Mouse (Mus musculus) hindbrain, embryonic 14.5 days (tissue): ENCODE results near the gene Serf2. TPM values are rescaled to one million over a fixed set of nuclear protein-coding genes. Genes with fewer than 3 reads are reported as not detected.

ENCODE experiments used
- ATAC-seq: fragments of 200-750 bp; cut with Nextera tagmentation; 2 replicates; pipeline ENCODE4 v1.8.0; 2017; ENCODE audit warnings: moderate number of reproducible peaks, mild to moderate bottlenecking, moderate TSS enrichment, moderate library complexity; ENCODE audit not compliant: low FRiP score
- DNase-seq: peaks from one replicate; pipeline ENCODE4 v3.0.0-alpha.2; 2015; ENCODE audit warnings: low spot score
- H3K27ac ChIP-seq: fragments of 300-500 bp; sonication (generic); 2 replicates; pipeline ENCODE4 v1.5.1; 2014; ENCODE audit warnings: mild to moderate bottlenecking, moderate library complexity
- H3K27me3 ChIP-seq: fragments of 300-500 bp; sonication (generic); 2 replicates; pipeline ENCODE4 v1.6.1; 2014; ENCODE audit warnings: mild to moderate bottlenecking, low read length, mixed read lengths; ENCODE audit not compliant: control insufficient read depth, insufficient read depth
- H3K36me3 ChIP-seq: fragments of 300-500 bp; sonication (generic); replicated peaks from 2 replicates; pipeline ENCODE4 v1.6.1; 2014; ENCODE audit not compliant: control insufficient read depth, insufficient read depth
- H3K4me1 ChIP-seq: fragments of 300-500 bp; sonication (generic); replicated peaks from 2 replicates; pipeline ENCODE4 v1.6.1; 2014; ENCODE audit warnings: antibody characterized with exemption, low read length, mixed read lengths; ENCODE audit not compliant: control insufficient read depth, insufficient read depth
- H3K4me2 ChIP-seq: fragments of 300-500 bp; sonication (generic); replicated peaks from 2 replicates; pipeline ENCODE4 v1.6.1; 2014; ENCODE audit warnings: mild to moderate bottlenecking, moderate library complexity
- H3K4me3 ChIP-seq: fragments of 300-500 bp; sonication (generic); replicated peaks from 2 replicates; pipeline ENCODE4 v1.5.1; 2014; ENCODE audit warnings: mild to moderate bottlenecking, low read length
- H3K9ac ChIP-seq: fragments of 300-500 bp; sonication (generic); 2 replicates; pipeline ENCODE4 v1.6.1; 2014
- H3K9me3 ChIP-seq: fragments of 300-500 bp; sonication (generic); 2 replicates; pipeline ENCODE4 v1.6.1; 2016; ENCODE audit warnings: low read length; ENCODE audit not compliant: control insufficient read depth
- WGBS: fragments of 180-500 bp; shearing (Covaris S2); extraction: QIAGEN DNeasy Blood & Tissue Kit; methylation state at CpG from one replicate; pipeline ENCODE4 v1.1.7; 2014; 5-methylcytosine and 5-hydroxymethylcytosine counted together
- polyA plus RNA-seq: library from polyadenylated mRNA; unstranded; fragments of >200 nt; fragmentation: Nextera tagmentation; extraction: Ambion mirVana; gene quantifications from 2 replicates; pipeline ENCODE4 v1.2.1, GENCODE M21; 2014

The Serf2 gene
- 315 and 365 TPM in 2 replicates for polyA plus RNA-seq

DNA sequence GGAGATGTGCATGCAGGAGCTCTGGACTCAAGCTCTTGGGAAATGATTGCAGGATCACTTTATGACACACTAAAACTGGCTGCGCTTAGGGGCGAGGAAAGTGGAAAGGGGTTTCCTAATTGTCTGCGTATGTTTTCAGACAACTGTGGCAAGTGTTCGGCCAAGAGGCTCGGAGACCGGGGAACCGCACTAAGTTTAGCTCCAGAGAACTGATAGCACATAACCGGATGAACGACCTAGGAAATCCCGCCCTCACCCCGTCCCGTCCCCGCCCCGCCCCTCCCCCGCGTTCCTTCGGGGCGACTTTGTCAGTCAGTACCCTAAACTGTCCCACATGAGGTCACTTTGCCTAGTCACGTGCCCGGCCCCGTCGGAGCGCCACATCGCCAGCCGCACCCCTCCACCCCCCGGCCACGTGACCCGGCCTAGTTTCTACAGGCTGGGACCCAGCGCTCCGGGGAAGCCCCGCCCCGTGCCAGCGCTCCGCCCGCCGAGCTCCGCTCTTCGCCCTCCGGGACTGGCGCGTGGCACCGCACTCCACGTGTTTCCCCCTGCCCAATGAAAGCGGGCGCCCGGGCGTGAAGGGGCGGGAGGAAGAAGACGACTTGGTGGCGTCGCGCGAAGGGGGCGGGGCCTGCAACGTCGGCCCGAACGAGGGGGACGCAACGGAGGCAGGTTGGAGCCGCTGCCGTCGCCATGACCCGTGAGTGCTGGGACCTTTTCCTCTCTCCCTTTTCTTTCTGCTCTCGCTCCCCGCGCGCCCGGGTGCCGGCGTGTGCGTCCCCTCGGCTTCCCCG, at the start of gene Serf2:
Gene Serf2, plus strand, starts transcription at position 457 of the 797 bp plus-strand sequence.
- under 1% methylated on average over 60 of the region's 74 CpGs for WGBS
- Histone ChIP-seq H3K4me2 (peak within 1 kb of the TSS; percentile 95), H3K36me3 (peaks cover 11% of the 10 kb centered on the region), H3K9me3 (no peaks in the 10 kb centered on the region), H3K27ac (peak within 1 kb of the TSS; percentile 93), H3K27me3 (no peaks in the 10 kb centered on the region), H3K9ac (peak within 1 kb of the TSS; percentile 93), H3K4me3 (peak within 1 kb of the TSS; percentile 95), H3K4me1 (peaks cover 15% of the 10 kb centered on the region)
- peak; percentile 96 for DNase-seq
- peak; percentile 99 for ATAC-seq

DNA sequence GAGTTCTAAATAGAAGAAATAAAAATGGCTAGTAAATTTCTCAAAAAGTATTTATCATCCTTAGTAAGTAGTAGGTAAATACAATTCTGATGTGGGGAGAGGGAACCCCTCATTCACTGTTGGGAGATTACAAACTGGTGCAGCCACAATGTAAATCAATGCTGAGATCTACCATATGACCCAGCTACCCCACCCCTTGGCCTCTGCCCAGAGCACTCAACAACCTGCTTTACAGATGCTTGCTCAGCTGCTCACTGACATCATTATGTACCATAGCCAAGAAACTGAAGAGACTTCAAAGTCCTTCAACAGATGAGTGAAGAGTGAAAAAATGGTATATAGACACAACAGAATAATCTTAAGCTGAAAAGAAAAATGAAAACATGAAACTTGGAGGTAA, 45.7 kb upstream of the Serf2 start:
- no peak overlapping the region for H3K9ac ChIP-seq
- no peaks in the 10 kb centered on the region for H3K4me1 ChIP-seq
- no peaks in the 10 kb centered on the region for H3K27me3 ChIP-seq
- no peak overlapping the region for H3K4me2 ChIP-seq
- no peak overlapping the region for H3K27ac ChIP-seq
- no peak for DNase-seq
- no peaks in the 10 kb centered on the region; the same call in 1 of the 2 replicates for H3K36me3 ChIP-seq
- H3K9me3 ChIP-seq = no peaks in the 10 kb centered on the region
- no peak overlapping the region for H3K4me3 ChIP-seq
- no peak for ATAC-seq

DNA sequence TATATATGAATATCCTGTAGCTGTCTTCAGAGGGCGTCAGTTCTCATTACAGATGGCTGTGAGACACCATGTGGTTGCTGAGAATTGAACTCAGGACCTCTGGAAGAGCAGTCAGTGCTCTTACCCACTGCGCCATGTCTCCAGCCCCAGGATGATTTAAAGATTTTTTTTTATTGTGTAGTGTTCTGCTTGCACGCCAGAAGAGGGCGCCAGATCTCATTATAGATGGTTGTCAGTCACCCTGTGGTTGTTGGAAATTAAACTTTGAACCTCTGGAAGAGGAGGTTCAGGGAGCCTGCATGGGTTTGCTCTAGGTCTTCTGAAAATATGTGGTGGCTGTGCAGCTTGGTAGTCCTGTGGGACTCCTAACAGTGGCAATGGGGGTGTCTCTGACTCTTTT, 40.8 kb upstream of the Serf2 start:
- Histone ChIP-seq H3K4me1 (peaks cover 5% of the 10 kb centered on the region; the same call in 1 of the 2 replicates), H3K9ac (no peak overlapping the region), H3K4me3 (no peak overlapping the region), H3K27me3 (no peaks in the 10 kb centered on the region), H3K4me2 (no peak overlapping the region), H3K36me3 (no peaks in the 10 kb centered on the region; the same call in 1 of the 2 replicates), H3K27ac (no peak overlapping the region), H3K9me3 (no peaks in the 10 kb centered on the region)
- DNase-seq (no peak), ATAC-seq (no peak)
- WGBS = 34% methylated on average over 4 of the region's 4 CpGs

DNA sequence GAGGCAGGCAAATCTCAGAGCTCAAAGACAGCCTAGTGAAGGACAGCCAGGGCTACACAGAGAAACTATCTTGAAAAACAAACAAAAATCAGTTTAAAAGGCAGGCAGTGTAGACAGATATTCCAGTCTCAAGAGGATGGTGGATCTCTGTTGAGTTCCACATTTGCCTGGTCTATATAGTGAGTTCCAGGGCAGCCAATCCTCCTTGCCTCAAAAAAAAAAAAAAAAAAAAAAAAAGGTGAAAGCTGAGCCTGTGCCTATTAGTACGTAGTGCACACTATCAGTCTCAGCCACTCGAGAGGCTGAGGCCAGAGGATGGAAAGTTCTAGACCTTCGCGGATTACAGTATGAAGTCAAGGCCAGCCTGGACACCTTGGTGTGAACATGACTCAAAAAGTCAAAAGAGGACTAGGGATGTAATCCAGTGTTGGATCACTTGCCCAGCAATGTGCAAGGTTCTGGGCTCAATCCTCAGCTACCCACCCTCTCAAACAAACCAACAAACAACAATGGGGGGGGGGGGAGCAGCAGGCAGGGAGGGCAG, 36.1 kb upstream of the Serf2 start:
- no peak for ATAC-seq
- H3K4me3 ChIP-seq = peak overlapping the region; percentile 99

DNA sequence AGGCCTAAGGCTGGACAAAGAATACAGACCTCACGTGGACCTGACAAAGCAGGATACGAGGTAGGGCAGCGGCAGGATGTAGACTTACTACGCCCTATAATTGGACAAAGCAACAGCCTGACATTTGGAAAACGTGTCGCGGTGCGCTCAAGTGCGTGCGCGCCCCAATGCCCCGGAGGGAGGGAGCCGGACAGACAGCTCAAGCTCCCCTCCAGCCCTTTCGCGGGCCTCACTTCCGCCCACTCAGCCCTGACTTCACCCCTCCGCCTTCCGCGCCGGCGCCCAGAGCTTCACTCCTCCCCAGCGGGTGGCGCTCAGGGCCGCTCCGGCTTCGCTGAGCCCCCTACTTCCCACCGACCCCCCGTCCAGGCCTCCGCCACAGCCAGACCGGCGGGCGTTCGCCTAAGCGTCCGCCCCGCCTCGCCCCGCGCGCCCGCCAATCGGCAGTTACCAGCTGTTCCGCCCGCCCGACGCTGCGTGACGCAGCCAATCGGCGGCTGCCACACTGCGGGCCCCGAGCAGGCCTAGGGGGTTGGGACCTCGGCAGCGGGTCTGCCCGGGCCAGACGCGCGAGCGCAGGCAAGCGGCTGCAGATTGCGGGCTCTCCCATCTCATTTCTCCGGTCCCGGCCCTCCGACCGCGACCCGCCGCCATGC, 35.5 kb upstream of the Serf2 start, which contains the start of the genes Pdia3 and Catsper2:
Gene Pdia3, plus strand, starts transcription at position 389 of the 656 bp plus-strand sequence.
Gene Catsper2, minus strand, starts transcription at position 406 of the 656 bp plus-strand sequence.
- Histone ChIP-seq H3K4me1 (peaks cover 26% of the 10 kb centered on the region), H3K4me2 (peak within 1 kb of the TSS; percentile 62), H3K4me3 (peak within 1 kb of the TSS; percentile 99), H3K27ac (peak within 1 kb of the TSS; percentile 98), H3K9ac (peak within 1 kb of the TSS; percentile 99), H3K27me3 (no peaks in the 10 kb centered on the region), H3K36me3 (peaks cover 18% of the 10 kb centered on the region), H3K9me3 (no peaks in the 10 kb centered on the region)
- under 1% methylated on average over 66 of the region's 68 CpGs for WGBS
- DNase-seq (peak; percentile 95), ATAC-seq (peak; percentile 99)

More for the DNA sequence above, 36.1 kb upstream of the Serf2 start:
- Histone ChIP-seq H3K27ac (peak overlapping the region; percentile 98), H3K4me2 (peak overlapping the region; percentile 62), H3K4me1 (peaks cover 26% of the 10 kb centered on the region), H3K9ac (peak overlapping the region; percentile 99), H3K36me3 (peaks cover 12% of the 10 kb centered on the region), H3K27me3 (no peaks in the 10 kb centered on the region), H3K9me3 (no peaks in the 10 kb centered on the region)
- peak; percentile 49 for DNase-seq
- 14% methylated on average over 4 of the region's 4 CpGs for WGBS

DNA sequence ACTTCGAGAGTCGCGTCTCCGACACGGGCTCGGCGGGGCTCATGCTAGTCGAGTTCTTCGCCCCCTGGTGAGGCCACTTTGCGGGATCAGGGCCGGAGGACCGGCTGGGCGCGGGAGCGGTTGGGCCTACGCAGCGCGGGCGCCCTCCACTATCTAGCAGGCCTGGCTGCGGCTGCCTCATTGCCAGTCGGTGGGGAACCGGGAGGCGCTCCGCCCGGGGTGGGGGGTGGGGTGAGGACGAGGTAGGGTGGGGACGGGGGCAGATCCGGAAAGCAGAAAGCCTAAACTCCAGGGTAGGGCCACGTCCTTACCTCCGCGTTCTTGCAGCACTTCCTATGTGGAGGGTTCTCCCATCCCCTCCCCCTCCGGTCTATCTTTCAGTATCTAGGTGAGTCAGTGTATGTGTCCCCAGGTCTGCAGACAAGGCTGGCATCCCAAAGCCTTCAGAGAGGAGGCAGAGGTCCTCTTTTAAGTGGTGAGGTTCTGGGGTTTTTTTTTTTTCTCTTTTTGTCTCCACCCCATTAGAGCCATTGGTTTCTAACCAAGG, 34.8 kb upstream of the Serf2 start:
- ATAC-seq (peak; percentile 46), DNase-seq (peak; percentile 27)
- H3K27me3 ChIP-seq = no peaks in the 10 kb centered on the region
- H3K36me3 ChIP-seq = peaks cover 23% of the 10 kb centered on the region
- H3K27ac ChIP-seq = peak overlapping the region; percentile 98
- WGBS = under 1% methylated on average over 32 of the region's 32 CpGs
- peak overlapping the region; percentile 99 for H3K9ac ChIP-seq
- no peaks in the 10 kb centered on the region for H3K9me3 ChIP-seq
- peak overlapping the region; percentile 62 for H3K4me2 ChIP-seq
- peaks cover 26% of the 10 kb centered on the region for H3K4me1 ChIP-seq
- H3K4me3 ChIP-seq = peak overlapping the region; percentile 99

DNA sequence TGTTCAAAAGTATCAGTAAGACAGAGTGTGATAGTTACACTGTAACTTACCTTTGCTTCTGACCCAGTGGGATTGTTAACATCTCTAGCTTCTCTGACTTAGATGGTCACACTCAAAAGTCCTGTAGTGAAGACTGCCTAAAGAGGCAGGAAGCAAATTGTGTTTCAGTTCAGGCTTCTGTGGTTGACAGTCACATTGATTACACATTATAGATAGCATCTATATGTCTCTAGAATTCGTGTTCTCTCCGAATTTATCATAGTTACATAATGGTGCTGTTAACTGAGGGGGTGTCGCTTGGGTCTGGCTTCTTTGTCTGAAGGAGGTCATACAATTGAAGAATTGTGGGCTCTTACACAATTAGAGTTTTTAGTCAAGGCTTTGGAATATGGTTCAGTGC, 33.9 kb upstream of the Serf2 start:
- WGBS = 63% methylated on average over 3 of the region's 3 CpGs
- Histone ChIP-seq H3K36me3 (peaks cover 26% of the 10 kb centered on the region), H3K4me3 (peak overlapping the region; percentile 99), H3K4me2 (peak overlapping the region; percentile 62), H3K9me3 (no peaks in the 10 kb centered on the region), H3K27ac (no peak overlapping the region), H3K9ac (peak overlapping the region; percentile 99), H3K27me3 (no peaks in the 10 kb centered on the region), H3K4me1 (peaks cover 26% of the 10 kb centered on the region)
- ATAC-seq (no peak), DNase-seq (no peak)

DNA sequence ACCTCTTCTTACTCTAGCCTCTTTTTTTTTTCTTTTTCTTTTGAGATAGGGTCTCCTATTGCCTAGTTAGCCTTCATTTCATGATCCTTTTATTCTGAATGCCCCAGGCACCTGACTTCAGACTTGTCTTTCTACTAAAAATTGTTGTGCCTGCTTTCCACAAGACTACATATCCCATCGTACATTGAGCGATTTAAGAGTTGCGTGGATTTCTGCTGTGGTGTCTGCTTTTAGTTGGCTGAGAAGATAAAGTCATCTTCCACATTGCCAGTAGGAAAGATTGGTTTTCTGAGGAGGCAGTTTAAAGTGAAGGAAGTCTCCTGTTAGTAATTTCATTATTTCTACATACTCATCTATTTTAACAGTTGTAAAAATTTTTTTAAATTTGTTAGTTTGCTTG, 33.4 kb upstream of the Serf2 start:
- Histone ChIP-seq H3K9ac (peak overlapping the region; percentile 99), H3K27me3 (no peaks in the 10 kb centered on the region)
- WGBS = 90% methylated on average over 3 of the region's 3 CpGs

DNA sequence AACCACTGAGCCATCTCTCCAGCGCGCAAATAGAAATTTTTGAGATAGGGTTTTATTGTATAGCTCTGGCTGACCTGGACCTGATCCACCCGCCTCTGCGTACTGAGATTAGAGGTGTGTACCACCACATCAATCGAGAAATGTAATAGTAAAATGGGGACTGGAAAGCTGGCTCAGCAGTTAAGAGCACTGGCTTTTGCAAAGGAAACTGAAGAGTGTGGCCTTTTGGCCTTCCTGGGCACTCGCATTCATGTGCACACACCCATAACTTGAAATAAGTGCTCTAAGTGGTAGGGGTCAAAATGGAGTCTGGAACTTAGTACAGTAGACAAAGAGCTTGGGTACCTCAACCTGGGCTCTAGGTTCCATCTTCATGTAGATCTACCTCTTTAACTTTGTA, 32.6 kb upstream of the Serf2 start:
- Histone ChIP-seq H3K4me1 (peaks cover 26% of the 10 kb centered on the region), H3K4me2 (peak overlapping the region; percentile 62; the same call in 1 of the 2 replicates), H3K27me3 (no peaks in the 10 kb centered on the region), H3K9ac (no peak overlapping the region), H3K36me3 (peaks cover 31% of the 10 kb centered on the region), H3K27ac (no peak overlapping the region), H3K9me3 (no peaks in the 10 kb centered on the region), H3K4me3 (no peak overlapping the region)
- DNase-seq (no peak), ATAC-seq (no peak)
- WGBS = 92% methylated on average over 6 of the region's 6 CpGs

More for the DNA sequence above, 33.4 kb upstream of the Serf2 start:
- H3K36me3 ChIP-seq = peaks cover 26% of the 10 kb centered on the region
- no peak overlapping the region for H3K27ac ChIP-seq
- H3K4me2 ChIP-seq = peak overlapping the region; percentile 62
- no peak for DNase-seq
- ATAC-seq = no peak
- H3K4me3 ChIP-seq = peak overlapping the region; percentile 99
- peaks cover 26% of the 10 kb centered on the region for H3K4me1 ChIP-seq
- H3K9me3 ChIP-seq = no peaks in the 10 kb centered on the region
